Mouse (Mus musculus) adrenal gland, adult (tissue): ENCODE measurements around the gene Col11a2.

Experiments used
- DNase-seq, 2 experiments: peaks; one replicate each; pipeline ENCODE4 v3.0.0; 2022 to 2023; ENCODE audit warnings: low spot score in 1 of 2; ENCODE audit not compliant: inconsistent age in 2 of 2

Gene Col11a2

DNA sequence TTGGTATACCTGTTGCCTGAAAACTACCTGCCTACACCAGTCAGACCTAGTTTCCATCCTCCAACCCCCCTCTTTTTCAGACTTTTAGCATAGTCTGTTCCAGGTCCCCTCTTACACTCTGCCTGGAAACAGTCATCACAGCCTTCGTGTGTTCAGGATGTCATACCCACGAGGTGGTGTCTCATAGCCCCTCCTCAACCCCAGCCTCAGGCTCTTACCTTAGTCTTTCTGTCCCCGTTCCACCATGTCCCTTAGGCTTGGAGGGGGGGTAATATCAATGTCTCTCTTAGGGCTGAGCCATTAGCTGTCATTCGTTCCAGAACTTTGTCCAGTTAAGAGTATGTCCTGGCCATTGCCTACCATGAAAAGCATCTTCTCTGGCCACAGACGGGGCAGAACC, 61.9 kb downstream of the Col11a2 start:
- DNase-seq: no peak

- DNase-seq: peak; percentile 89 to 97
Observed at GRCm38 (mm10) chr17:34101604-34102032, 62.4 kb downstream of the Col11a2 start.

DNA sequence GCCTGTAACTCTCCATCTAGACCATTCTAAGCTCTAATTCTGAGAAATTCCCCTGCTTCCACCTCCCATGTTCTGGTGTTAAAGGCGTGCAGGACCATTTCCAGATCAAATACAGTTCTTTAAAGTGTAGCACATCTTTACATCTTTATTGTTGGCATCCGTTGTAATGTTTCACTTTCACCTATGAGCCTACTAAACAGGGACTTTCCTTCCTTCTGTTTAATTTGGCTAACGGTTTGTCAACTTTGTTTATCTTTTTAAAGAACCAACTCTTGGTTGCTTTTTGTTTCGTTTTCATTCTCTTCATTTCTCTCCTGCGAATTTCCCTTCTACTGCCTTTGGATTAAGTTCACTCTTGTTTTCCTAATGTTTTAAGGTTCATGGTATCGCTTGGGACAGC, 63.6 kb downstream of the Col11a2 start:
- DNase-seq: peak in 1 of 2 experiments; percentile 37

DNA sequence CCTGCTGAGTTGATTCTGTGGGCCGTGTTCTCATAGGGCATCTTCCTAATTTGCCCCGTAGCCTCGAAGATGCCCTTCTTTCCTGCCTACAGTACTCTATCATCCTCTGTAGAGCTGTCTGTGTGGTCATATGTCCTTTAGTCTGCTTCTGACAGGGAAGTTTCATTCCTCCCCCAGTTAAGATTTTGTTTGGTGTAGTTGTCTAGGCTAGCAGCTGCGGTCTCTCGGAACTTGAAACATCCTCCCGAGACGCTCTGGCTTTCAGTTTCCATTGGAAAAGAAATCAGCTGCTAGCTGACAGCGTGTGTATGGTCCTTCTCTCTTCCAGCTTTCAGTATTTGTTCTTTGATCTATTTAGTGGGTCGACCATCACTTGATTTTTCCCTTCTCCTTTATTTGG, 65.6 kb downstream of the Col11a2 start:
- no peak for DNase-seq

DNA sequence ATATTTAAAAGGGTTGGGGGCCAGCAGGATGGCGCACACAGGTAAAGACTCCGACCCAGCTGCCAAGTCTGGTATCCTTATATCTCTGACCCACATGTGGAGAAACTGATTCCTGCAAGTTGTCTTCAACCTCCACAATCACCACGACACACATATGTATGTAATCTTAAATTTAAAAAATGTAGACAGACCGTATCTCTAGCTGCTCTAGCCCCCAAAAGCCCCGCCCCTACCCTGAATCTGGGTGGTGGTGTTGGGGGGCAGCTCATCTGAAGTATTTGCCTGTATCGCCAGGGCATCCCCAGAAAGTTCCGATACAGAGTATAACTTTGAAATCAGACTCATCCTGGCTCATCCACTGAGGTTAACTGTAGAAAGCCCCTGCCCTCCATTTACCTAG, 67.3 kb downstream of the Col11a2 start:
- no peak for DNase-seq

DNA sequence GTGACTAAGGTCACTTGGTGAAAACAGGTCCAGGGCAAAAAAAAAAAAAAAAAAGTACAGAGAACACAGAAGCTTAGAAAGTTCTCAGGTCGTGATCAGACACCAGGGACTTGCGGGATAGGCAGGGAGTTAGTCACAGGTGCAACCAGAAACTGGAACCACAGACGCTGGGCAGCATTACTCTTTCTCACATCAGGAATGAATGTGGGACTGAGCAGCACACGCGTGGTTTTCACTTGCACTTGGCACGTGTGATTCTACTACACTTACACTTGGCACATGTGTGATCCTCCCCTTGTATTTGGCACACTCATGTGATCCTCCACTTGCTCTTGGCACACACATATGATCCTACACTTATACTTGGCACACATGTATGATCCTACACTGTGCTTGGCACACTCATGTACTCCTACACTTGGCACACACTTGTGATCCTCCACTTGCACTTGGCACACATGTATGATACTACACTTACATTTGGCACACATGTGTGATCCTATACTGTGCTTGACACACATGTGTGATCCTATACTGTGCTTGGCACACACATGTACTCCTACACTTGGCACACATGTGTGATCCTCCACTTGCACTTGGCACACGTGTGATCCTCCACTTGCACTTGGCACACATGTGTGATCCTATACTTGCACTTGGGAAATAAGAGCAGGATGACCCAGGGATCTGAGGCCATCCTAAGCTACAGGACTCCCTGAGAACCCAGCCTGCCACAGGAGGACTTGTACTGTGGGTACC, 68.1 kb downstream of the Col11a2 start:
- DNase-seq: no peak

DNA sequence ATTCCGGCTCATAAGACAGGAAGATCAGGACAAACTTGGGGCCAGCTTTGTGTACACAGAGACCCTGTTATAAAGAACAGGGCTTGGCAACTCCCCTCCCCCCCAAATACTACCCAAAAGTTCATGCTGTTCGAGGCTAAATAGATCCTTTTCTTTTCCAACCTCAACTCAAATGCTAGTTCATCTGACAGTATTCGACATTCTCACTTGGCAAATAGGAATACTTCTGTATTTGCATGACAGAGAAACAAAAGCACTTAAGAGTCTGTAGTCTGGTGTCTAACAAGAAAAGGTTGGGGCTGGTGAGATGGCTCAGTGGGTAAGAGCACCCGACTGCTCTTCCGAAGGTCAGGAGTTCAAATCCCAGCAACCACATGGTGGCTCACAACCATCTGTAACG, 69.2 kb downstream of the Col11a2 start:
- no peak for DNase-seq

DNA sequence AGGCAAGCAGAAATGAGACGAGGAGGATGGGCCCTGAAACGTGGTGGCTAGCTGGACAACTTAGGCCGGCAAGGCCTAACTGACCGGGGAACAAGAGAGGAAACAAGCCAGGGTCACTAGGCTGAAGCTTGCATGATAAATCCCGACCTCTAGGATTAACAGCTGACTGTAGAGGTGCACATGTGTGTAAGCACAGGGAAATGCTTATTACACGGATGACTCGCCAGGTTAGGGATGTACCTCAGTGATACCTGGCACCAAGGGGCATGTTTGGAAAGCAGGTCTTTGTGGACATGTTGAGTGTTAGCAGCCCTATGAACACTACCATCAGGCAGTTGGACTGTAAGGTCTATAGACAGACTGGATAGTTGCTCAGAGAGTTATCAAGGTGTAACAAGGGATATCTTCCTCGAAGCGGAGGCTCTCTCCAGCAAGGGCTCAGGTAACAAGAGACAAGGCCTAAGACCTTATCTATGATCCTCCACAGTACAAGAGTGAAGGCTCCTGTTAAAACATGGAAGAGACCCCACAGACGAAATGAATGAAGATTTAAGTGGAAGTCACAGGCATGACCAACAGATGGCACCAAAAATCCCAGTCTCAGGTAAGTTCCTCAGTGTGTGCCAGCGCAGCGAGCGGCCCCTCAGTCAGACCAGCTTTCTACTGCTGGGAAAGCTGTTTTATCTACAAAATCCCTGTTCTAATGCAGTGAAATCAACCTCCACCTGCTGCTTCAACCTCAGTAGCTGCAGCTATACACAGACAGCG, 70.0 kb downstream of the Col11a2 start:
- DNase-seq: peak in 1 of 2 experiments; percentile 63

DNA sequence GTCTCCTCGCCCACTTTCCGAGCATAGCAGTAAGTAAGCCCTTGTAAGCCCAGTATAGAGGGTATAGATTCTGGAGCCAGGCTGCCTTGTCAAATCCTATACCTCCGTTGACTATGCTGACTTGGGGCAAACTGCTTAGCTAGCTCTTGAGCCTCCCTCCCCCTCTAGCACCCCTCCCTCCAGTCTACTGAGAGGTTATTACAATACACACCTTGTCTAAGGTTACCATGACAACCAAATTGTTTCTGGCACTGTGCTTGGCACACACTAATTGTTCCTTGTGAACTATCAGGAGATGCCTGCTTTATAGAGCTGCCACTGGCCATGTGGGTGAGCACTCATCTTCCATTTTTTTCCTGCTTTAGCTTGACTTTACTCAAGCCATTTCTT, 70.6 kb downstream of the Col11a2 start:
- DNase-seq: no peak

GRCm38 (mm10) chr17:34110309-34110708, 71.1 kb downstream of the Col11a2 start:
- no peak for DNase-seq

- DNase-seq: no peak
Observed at GRCm38 (mm10) chr17:34114114-34114513, 74.9 kb downstream of the Col11a2 start.
